Mouse (Mus musculus): ENCODE measurements around the gene Caly.
A peak's percentile ranks its signal among the peaks of the same experiment; 100 is the strongest.

- TF ChIP-seq CTCF (IDR thresholded peaks at IDR 0.05; ENCODE audit: extremely low read depth, insufficient read depth, insufficient read length, insufficient replicate concordance) (no peak), POLR2A (IDR thresholded peaks at IDR 0.05; ENCODE audit: low read depth, low read length) (0 out of 2 replicates have a peak, but pooled peaks have one; percentile 10)
Measured at GRCm38 (mm10) chr7:140125278-140126021, 43.1 kb upstream of the Caly start.

Data from spleen, adult 2 months (tissue).